Mouse (Mus musculus): ENCODE measurements around the gene Pglyrp2. TPM values are rescaled to one million over a fixed set of nuclear protein-coding genes. Genes with fewer than 3 reads are reported as not detected.
A peak's percentile ranks its signal among the peaks of the same experiment; 100 is the strongest.

The Pglyrp2 gene
- polyA plus RNA-seq, 1 experiment from 2014 or later = not detected

DNA sequence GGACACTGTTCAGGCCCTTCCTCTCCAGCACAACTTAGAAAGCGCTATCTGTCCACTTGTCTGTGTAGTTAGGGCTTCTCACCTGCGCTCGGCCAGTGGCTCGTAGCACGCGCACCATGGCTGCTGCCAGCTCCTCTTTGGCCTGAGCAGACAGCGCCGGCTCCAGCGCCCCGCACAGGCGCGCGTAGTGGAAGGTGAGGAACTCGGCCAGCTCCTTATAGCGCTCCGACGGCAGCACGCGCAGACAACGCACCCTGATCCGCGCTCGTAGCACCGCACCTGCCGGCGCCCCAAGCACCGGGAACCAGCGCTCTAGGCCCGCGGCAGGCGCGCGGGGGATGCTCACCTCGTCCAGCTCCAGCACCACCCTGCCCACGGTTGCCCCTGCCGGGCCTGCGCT lies 27.7 kb downstream of the Pglyrp2 start:
- H3K27ac ChIP-seq = no peak overlapping the region
- peaks cover 10% of the 10 kb centered on the region; the same call in 1 of the 2 replicates for H3K4me1 ChIP-seq
- H3K9me3 ChIP-seq = no peaks in the 10 kb centered on the region
- H3K4me3 ChIP-seq (replicated peaks) = peak overlapping the region; percentile 16
- no peak overlapping the region for H3K9ac ChIP-seq
- ATAC-seq (ENCODE audit: low FRiP score) = no peak
- peaks cover 86% of the 10 kb centered on the region for H3K27me3 ChIP-seq
- H3K36me3 ChIP-seq (replicated peaks) = no peaks in the 10 kb centered on the region
- WGBS = 3% methylated on average over 37 of the region's 37 CpGs
- H3K4me2 ChIP-seq = peak overlapping the region; percentile 31

DNA sequence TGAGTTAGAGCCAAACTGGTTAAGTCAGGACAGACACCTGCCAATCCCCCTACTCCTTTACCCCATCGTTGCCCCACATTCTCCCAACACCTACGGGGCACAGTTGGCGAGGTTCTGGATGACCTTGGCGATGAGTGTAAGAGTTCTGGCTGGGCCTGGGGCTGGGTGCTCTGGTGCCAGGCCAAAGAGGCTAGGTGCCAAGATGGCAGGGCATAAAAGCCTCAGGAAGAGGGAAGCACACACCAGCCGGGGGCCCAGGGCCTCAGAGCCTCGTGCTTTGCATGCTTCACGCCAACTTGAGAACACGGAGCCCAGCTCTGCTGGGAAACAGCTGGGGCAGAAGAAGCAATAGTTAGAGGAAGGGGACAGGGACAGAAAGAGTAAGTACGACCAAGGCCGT lies 30.0 kb downstream of the Pglyrp2 start:
- no peak for ATAC-seq (ENCODE audit: low FRiP score)
- Histone ChIP-seq H3K4me2 (no peak overlapping the region), H3K27ac (no peak overlapping the region), H3K4me3 (replicated peaks) (no peak overlapping the region), H3K4me1 (peaks cover 10% of the 10 kb centered on the region; the same call in 1 of the 2 replicates), H3K27me3 (peaks cover 87% of the 10 kb centered on the region), H3K9me3 (no peaks in the 10 kb centered on the region), H3K36me3 (replicated peaks) (no peaks in the 10 kb centered on the region), H3K9ac (no peak overlapping the region)
- 92% methylated on average over 10 of the region's 10 CpGs for WGBS

DNA sequence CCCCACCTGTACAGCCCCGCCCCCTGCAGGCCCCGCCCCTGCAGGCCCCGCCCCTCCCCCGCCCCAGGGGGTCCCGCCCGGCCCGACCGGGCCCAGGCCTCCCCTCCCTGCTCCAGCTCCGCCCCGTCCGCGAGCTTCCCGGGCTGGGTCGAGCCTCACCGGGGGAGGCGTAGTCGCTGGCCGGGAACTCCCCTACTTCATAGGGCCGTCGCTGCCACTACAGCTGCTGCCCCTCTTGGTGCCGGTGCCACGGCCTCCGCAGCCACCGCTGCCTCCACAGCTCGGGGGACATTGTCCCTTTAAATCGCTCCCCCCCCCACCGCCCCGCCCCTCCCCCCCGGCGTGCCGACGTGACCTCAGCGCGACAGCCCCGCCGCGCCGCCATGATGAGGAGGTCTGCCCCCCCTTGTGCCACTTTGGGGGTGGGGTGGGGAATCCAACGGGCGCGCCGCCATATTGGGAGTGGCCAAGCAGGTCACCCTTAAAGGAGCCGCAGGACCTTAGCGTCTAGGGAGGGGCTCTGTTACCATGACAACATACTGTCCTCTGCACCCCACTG lies 34.8 kb downstream of the Pglyrp2 start, which contains the start of gene Wiz:
Gene Wiz, minus strand, starts transcription at position 339 of the 559 bp plus-strand sequence.
- peak; percentile 91 for ATAC-seq (ENCODE audit: low FRiP score)
- Histone ChIP-seq H3K4me3 (replicated peaks) (peak within 1 kb of the TSS; percentile 81), H3K36me3 (replicated peaks) (peaks cover 10% of the 10 kb centered on the region; the same call in 1 of the 2 replicates), H3K4me2 (peak within 1 kb of the TSS; percentile 92), H3K9me3 (no peaks in the 10 kb centered on the region), H3K9ac (peak within 1 kb of the TSS; percentile 83), H3K4me1 (peaks cover 16% of the 10 kb centered on the region), H3K27ac (peak within 1 kb of the TSS; percentile 81), H3K27me3 (peaks cover 40% of the 10 kb centered on the region)
- 1% methylated on average over 16 of the region's 44 CpGs for WGBS

DNA sequence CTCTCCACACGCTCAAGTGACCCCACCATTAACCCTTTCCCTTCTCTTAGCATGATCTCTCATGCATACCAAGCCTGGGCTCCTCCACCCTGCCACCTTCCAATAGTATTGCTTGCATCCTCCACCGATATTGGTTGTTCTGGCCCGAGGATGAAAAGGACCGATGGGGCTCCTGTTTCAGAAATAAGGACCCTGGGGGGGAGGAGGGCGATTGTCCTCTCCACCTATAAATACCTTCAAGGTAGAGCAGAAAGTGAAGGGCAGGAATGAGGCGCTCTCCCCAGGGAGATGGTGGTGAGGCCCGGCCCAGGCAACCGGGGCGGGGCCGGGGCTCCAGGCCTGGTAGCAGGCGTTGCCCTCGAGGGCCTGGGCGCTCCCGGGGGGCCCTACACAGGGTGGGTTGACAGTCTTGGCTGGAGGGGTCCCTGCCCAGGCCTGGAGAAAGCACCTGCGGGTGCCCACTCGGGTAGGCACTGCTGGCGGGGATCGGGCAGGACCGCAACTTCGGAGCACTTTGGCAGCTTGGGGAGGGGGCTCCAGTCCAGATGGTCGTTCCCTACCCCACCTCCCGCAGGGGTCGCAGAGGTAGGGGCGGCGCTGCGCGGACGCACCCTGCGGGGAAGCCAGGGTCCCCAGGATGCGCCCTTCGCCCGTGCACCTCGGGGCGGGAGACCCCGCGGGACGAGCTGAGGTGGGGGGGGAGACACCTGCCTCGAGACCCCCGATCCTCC lies 35.4 kb downstream of the Pglyrp2 start:
- Histone ChIP-seq H3K27ac (peak overlapping the region; percentile 81), H3K9ac (peak overlapping the region; percentile 83), H3K4me2 (peak overlapping the region; percentile 92), H3K4me1 (peaks cover 16% of the 10 kb centered on the region), H3K4me3 (replicated peaks) (peak overlapping the region; percentile 81), H3K27me3 (peaks cover 33% of the 10 kb centered on the region), H3K36me3 (replicated peaks) (peaks cover 16% of the 10 kb centered on the region), H3K9me3 (no peaks in the 10 kb centered on the region)
- ATAC-seq (ENCODE audit: low FRiP score) = peak; percentile 71
- WGBS = 1% methylated on average over 37 of the region's 39 CpGs

DNA sequence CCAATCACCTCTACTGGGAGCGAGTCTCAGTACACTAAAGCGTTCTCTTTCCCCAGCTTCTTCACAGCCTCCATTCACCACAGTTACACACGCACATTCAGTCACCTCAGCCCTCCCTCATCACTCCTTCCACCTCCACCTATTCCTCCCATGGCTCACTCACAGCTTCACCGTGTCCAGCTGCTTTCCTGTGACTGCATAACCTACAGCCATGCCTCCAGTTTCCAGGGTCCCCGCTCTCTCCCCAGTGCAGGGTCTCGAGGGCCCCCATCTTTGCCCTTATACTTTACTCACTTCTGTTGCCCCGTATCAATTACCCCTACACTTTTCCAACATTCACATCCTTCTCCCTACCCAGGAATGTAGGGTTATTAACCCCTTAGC lies 36.0 kb downstream of the Pglyrp2 start:
- Histone ChIP-seq H3K9me3 (no peaks in the 10 kb centered on the region), H3K4me3 (replicated peaks) (peak overlapping the region; percentile 81), H3K36me3 (replicated peaks) (peaks cover 22% of the 10 kb centered on the region), H3K27me3 (peaks cover 28% of the 10 kb centered on the region), H3K4me2 (peak overlapping the region; percentile 92), H3K27ac (no peak overlapping the region), H3K4me1 (peaks cover 16% of the 10 kb centered on the region), H3K9ac (peak overlapping the region; percentile 83)
- no peak for ATAC-seq (ENCODE audit: low FRiP score)
- 39% methylated on average over 7 of the region's 7 CpGs for WGBS

DNA sequence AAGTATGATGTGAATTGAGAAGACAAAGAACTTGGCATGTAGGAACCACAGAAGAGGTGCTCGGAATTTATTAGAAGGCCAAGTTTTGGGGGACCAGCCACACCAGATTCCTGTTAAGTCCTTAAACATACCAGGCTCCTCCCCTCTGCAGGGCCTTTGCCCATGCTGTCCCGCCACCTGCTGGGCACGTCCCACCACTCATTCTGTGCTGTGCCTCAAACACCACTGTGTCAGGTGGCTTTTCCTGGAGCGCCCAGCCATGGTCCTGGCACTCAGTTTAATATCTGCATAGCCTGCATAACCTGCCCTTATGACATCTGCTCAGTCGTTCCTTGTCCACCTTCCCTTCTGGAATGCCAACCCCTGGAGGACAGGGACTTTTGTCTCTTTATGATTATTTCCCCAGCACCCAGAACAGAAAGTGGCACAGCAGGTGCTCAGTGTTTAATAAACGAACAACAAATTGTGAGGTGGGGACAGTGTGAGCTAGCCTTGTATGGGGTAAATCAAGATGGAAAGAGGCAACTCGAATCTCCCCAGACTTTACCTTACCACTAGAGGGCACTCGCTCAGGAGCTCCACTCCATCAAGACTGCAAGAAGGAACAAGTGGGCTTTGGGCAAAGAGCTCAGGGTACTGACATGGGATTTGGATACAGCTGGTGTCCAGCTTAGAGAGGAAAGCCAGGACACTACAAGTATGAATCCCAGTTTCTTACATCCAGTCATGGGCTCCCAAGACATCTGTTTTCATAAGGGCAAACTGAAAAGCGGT lies 37.1 kb downstream of the Pglyrp2 start:
- Histone ChIP-seq H3K27ac (no peak overlapping the region), H3K27me3 (peaks cover 16% of the 10 kb centered on the region), H3K4me3 (replicated peaks) (no peak overlapping the region), H3K4me1 (peaks cover 13% of the 10 kb centered on the region), H3K36me3 (replicated peaks) (peaks cover 30% of the 10 kb centered on the region), H3K9ac (no peak overlapping the region), H3K4me2 (no peak overlapping the region), H3K9me3 (no peaks in the 10 kb centered on the region)
- 77% methylated on average over 9 of the region's 9 CpGs for WGBS
- no peak for ATAC-seq (ENCODE audit: low FRiP score)

DNA sequence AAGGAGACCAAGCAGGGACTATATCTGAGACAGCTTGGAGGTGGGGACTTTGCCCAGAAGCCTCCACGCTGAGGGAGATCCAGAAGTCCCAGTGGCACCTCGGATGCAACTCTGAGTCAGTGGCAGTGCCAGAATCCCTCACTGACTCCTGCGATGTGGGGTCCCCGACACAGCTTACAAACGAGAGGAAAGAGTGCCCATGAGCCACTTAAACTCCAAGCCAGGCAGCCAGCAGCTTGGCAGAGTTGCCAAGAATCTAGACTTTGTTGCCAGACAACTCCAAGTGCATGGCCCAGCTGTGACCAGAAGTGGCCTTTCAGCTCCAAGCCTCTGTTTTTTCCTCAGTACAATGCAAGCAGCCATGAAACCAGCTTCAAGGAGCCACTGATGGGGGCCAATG lies 40.3 kb downstream of the Pglyrp2 start:
- Histone ChIP-seq H3K4me3 (replicated peaks) (no peak overlapping the region), H3K4me2 (no peak overlapping the region), H3K4me1 (peaks cover 12% of the 10 kb centered on the region), H3K27me3 (no peaks in the 10 kb centered on the region), H3K9ac (no peak overlapping the region), H3K9me3 (no peaks in the 10 kb centered on the region), H3K36me3 (replicated peaks) (peaks cover 32% of the 10 kb centered on the region), H3K27ac (no peak overlapping the region)
- 90% methylated on average over 5 of the region's 5 CpGs for WGBS
- ATAC-seq (ENCODE audit: low FRiP score) = no peak

DNA sequence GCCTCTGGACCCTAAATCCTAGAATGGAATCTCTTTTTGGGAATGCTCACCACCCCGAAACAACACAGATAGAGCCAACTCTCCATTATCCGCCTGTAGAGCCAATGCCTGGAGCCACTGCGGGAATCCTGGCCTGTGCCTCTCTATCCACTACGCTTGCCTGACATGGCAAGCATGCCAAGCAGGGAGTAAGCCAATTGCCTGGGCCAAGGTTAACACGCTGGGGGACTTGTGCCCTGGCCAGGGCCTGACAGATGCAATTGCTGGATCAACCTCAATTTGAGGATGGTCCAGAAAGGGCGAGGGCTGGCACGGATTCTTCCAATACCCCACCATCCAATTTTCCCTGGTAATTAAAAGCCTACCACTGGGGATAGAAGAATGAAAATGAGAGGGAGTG lies 41.4 kb downstream of the Pglyrp2 start:
- no peak for ATAC-seq (ENCODE audit: low FRiP score)
- H3K27me3 ChIP-seq = no peaks in the 10 kb centered on the region
- WGBS = 91% methylated on average over 7 of the region's 7 CpGs
- H3K27ac ChIP-seq = no peak overlapping the region
- no peak overlapping the region for H3K4me2 ChIP-seq
- H3K4me3 ChIP-seq (replicated peaks) = no peak overlapping the region
- no peaks in the 10 kb centered on the region for H3K9me3 ChIP-seq
- peaks cover 2% of the 10 kb centered on the region; the same call in 1 of the 2 replicates for H3K4me1 ChIP-seq
- H3K36me3 ChIP-seq (replicated peaks) = peaks cover 42% of the 10 kb centered on the region
- H3K9ac ChIP-seq = no peak overlapping the region

DNA sequence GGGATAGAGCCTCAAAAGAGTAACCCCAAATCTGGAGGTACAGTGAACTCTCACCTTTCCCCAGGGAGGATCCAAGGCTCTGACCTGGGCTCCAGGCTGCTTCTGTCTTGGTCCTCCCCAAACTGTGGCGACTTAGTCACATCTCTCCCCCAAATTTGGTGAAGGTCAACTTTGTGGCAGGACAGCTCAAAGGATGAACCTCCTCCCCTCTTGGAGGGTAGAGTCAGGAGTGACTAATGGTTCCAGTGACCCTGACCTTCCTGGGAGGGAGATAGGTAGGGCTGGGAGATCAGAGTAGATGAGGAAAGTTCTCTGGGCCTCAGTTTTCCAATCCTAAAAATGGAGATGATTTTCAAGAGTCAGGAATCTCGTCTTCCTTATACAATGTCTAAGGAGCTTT lies 45.2 kb downstream of the Pglyrp2 start:
- WGBS = 68% methylated on average over 2 of the region's 2 CpGs
- Histone ChIP-seq H3K27me3 (no peaks in the 10 kb centered on the region), H3K4me2 (no peak overlapping the region), H3K27ac (no peak overlapping the region), H3K4me3 (replicated peaks) (no peak overlapping the region), H3K36me3 (replicated peaks) (peaks cover 42% of the 10 kb centered on the region), H3K4me1 (no peaks in the 10 kb centered on the region), H3K9me3 (no peaks in the 10 kb centered on the region), H3K9ac (no peak overlapping the region)
- no peak for ATAC-seq (ENCODE audit: low FRiP score)

DNA sequence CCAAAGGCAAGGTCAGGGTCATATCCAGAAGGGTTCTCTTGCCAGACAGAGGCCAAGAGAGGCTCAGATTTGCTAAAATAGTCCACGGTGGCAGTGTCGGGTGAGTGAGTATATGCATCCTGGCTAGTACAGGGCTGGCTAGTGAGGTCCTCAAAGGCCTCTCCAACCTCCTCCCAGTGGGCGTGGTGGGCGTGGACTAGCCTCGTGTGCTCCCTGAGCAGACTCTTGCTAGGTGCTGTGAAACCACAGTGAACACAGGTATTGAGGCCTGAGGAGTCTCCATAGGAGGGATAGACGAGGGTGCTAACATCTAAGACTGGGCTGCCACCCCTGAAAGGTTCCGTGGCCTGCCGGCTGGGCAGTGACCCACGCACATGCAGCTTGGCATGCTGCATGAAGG lies 46.8 kb downstream of the Pglyrp2 start:
- Histone ChIP-seq H3K4me3 (replicated peaks) (no peak overlapping the region), H3K4me2 (no peak overlapping the region), H3K36me3 (replicated peaks) (peaks cover 25% of the 10 kb centered on the region), H3K9me3 (no peaks in the 10 kb centered on the region), H3K4me1 (no peaks in the 10 kb centered on the region), H3K27me3 (no peaks in the 10 kb centered on the region), H3K9ac (no peak overlapping the region), H3K27ac (peak overlapping the region; percentile 25; the same call in 1 of the 2 replicates)
- no peak for ATAC-seq (ENCODE audit: low FRiP score)
- WGBS = 86% methylated on average over 9 of the region's 9 CpGs

DNA sequence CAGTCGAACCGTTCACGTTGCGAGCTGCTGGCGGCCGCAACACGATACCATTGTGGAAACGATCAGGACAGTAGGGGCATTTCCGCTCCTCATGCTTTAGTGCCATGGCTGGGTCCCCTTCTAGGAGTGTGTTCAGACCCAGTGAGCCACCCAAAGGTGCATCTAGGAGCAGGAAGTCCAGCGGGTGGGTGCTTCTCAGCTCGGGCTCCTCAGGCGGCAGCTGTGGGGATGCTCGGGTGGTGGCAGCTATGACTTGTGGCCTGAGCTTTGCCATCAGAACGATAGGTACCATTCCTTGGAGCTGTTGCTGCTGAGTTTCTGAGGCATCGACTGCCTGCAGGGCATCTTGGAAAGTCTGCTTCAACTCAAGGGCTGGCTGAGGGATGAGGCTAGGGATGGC lies 47.5 kb downstream of the Pglyrp2 start:
- Histone ChIP-seq H3K36me3 (replicated peaks) (peaks cover 25% of the 10 kb centered on the region), H3K9ac (no peak overlapping the region), H3K27me3 (no peaks in the 10 kb centered on the region), H3K4me1 (no peaks in the 10 kb centered on the region), H3K4me2 (no peak overlapping the region), H3K27ac (no peak overlapping the region), H3K4me3 (replicated peaks) (no peak overlapping the region), H3K9me3 (no peaks in the 10 kb centered on the region)
- 87% methylated on average over 15 of the region's 15 CpGs for WGBS
- ATAC-seq (ENCODE audit: low FRiP score) = no peak

DNA sequence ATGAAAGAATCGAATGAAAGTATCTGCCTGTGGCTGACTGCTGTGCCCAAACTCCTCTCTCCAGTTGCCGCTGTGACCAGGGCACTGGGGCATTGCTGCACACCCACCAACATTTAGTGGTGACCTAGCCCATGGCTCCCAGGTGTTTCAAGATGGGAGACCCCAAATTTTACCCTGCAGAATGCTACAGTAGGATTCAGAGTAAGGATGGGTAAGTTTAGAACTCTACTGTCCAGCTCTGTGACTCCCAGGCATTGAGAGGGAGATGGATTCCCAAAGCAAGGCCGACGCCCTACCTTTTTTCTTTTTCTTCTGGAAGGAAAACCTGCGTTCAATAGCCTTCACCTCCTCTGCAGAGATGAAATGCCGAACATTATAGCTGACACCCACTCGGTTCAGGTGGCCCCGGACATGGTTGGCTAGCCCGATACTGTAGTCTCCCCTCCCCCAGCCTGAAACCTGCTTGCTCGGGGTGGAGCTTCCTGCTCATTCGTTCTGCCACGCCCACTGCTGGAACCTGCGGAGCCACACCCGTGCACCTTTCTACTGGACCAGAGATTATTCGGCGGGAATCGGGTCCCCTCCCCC lies 54.9 kb downstream of the Pglyrp2 start:
- H3K9me3 ChIP-seq = no peaks in the 10 kb centered on the region
- no peak overlapping the region for H3K9ac ChIP-seq
- no peaks in the 10 kb centered on the region for H3K27me3 ChIP-seq
- no peaks in the 10 kb centered on the region for H3K36me3 ChIP-seq (replicated peaks)
- WGBS = 12% methylated on average over 13 of the region's 17 CpGs
- peak overlapping the region; percentile 31 for H3K4me3 ChIP-seq (replicated peaks)
- H3K4me1 ChIP-seq = peaks cover 15% of the 10 kb centered on the region
- peak; percentile 47; the same call in 1 of the 2 replicates for ATAC-seq (ENCODE audit: low FRiP score)
- H3K27ac ChIP-seq = 0 out of 2 replicates have a peak overlapping the region, but pooled peaks have one; percentile 46
- H3K4me2 ChIP-seq = peak overlapping the region; percentile 49
